Mouse (Mus musculus) CH12.LX (cell line): Measurements from ENCODE around the gene Gab3. TPM values are rescaled to one million over a fixed set of nuclear protein-coding genes. Genes with fewer than 3 reads are reported as not detected.

Experiments used
- DNase-seq: peaks from one replicate; pipeline ENCODE4 v3.0.0-alpha.2; 2013; ENCODE audit errors: extremely low read depth
- H3K27ac ChIP-seq: 2 replicates; pipeline ENCODE4 v1.5.1; 2012; ENCODE audit warnings: low read depth, mild to moderate bottlenecking, control low read depth, moderate library complexity; ENCODE audit not compliant: insufficient read depth
- H3K27me3 ChIP-seq: replicated peaks from 2 replicates; pipeline ENCODE3; 2012; ENCODE audit warnings: inconsistent platforms
- H3K36me3 ChIP-seq, 2 experiments: replicated peaks in 1 of 2; 2 replicates each; pipeline versions ENCODE3 to v1.6.1; 2012; ENCODE audit warnings: inconsistent platforms in 1 of 2, low read length in 1 of 2, mild to moderate bottlenecking in 1 of 2, mixed read lengths in 1 of 2, moderate library complexity in 1 of 2; ENCODE audit not compliant: control insufficient read depth in 1 of 2, insufficient read depth in 1 of 2
- H3K4me1 ChIP-seq, 2 experiments: 2 replicates each; pipeline ENCODE4 v1.6.1; 2012; ENCODE audit warnings: inconsistent platforms in 1 of 2, moderate library complexity in 1 of 2; ENCODE audit not compliant: insufficient read depth in 2 of 2, control insufficient read depth in 1 of 2
- H3K4me2 ChIP-seq: 2 replicates; pipeline ENCODE4 v1.6.1; 2012; ENCODE audit warnings: low read depth, mild to moderate bottlenecking, control low read depth; ENCODE audit not compliant: poor library complexity, insufficient read depth, severe bottlenecking
- H3K4me3 ChIP-seq, 3 experiments: fragments of 150-350 bp in 1 of 3; sonication (generic) in 1 of 3; replicated peaks in 1 of 3; 2 replicates each; pipeline versions ENCODE3 to v1.5.1; 2011 to 2012; ENCODE audit warnings: low read depth in 2 of 3, low read length in 2 of 3, mild to moderate bottlenecking in 2 of 3, moderate library complexity in 2 of 3, control low read depth in 1 of 3, improper control_type of control experiment in 1 of 3, inconsistent platforms in 1 of 3, mixed read lengths in 1 of 3; ENCODE audit not compliant: poor library complexity in 1 of 3
- H3K79me2 ChIP-seq: replicated peaks from 2 replicates; pipeline ENCODE4 v1.6.1; 2012; ENCODE audit warnings: mild to moderate bottlenecking, moderate library complexity; ENCODE audit not compliant: control insufficient read depth, poor library complexity, insufficient read depth, severe bottlenecking; ENCODE audit errors: extremely low read depth
- H3K9ac ChIP-seq: 2 replicates; pipeline ENCODE4 v1.6.1; 2012; ENCODE audit warnings: low read depth, mild to moderate bottlenecking, control low read depth, moderate library complexity; ENCODE audit not compliant: insufficient read depth
- H3K9me3 ChIP-seq: replicated peaks from 2 replicates; pipeline ENCODE3; 2012; ENCODE audit warnings: low read length, inconsistent platforms, mixed read lengths
- BHLHE40 ChIP-seq: IDR thresholded peaks from 2 replicates; pipeline ENCODE4 v1.6.1; 2011; ENCODE audit warnings: mild to moderate bottlenecking, low read depth, low read length, improper control_type of control experiment
- CHD1 ChIP-seq: IDR thresholded peaks from 2 replicates; pipeline ENCODE4 v1.6.1; 2012; ENCODE audit warnings: low read depth, low read length, improper control_type of control experiment, inconsistent platforms
- CHD2 ChIP-seq: IDR thresholded peaks from 2 replicates; pipeline ENCODE4 v1.6.1; 2011; ENCODE audit warnings: low read length, improper control_type of control experiment
- CTCF ChIP-seq, 2 experiments: IDR thresholded peaks in 1 of 2; conservative IDR thresholded peaks in 1 of 2; 2 replicates each; pipeline ENCODE4 v1.5.1; 2011 to 2012; ENCODE audit warnings: low read depth in 2 of 2, low read length in 2 of 2, improper control_type of control experiment in 1 of 2, inconsistent platforms in 1 of 2, mild to moderate bottlenecking in 1 of 2, moderate library complexity in 1 of 2
- E2F4 ChIP-seq: IDR thresholded peaks from 2 replicates; pipeline ENCODE4 v1.6.1; 2011; ENCODE audit warnings: low read depth, low read length, improper control_type of control experiment; ENCODE audit not compliant: insufficient replicate concordance
- ELF1 ChIP-seq: IDR thresholded peaks from 2 replicates; pipeline ENCODE4 v1.6.1; 2014; ENCODE audit warnings: low read depth, mild to moderate bottlenecking, inconsistent platforms, low read length, improper control_type of control experiment
- ETS1 ChIP-seq: conservative IDR thresholded peaks from 2 replicates; pipeline ENCODE4 v1.6.1; 2012; ENCODE audit warnings: low read depth, mild to moderate bottlenecking, inconsistent platforms, low read length, improper control_type of control experiment, moderate library complexity
- MAZ ChIP-seq: IDR thresholded peaks from 2 replicates; pipeline ENCODE4 v1.6.1; 2012; ENCODE audit warnings: low read depth, mild to moderate bottlenecking, inconsistent platforms, low read length, improper control_type of control experiment, moderate library complexity
- MEF2A ChIP-seq: IDR thresholded peaks from 2 replicates; pipeline ENCODE4 v1.6.1; 2014; ENCODE audit warnings: low read depth, mild to moderate bottlenecking, inconsistent platforms, low read length, improper control_type of control experiment, borderline replicate concordance
- PAX5 ChIP-seq: IDR thresholded peaks from 2 replicates; pipeline ENCODE4 v1.6.1; 2012; ENCODE audit warnings: low read length, inconsistent platforms, mixed read lengths
- POLR2AphosphoS2 ChIP-seq: IDR thresholded peaks from 2 replicates; pipeline ENCODE4 v1.6.1; 2011; ENCODE audit warnings: low read depth, low read length, improper control_type of control experiment
- RAD21 ChIP-seq: IDR thresholded peaks from 2 replicates; pipeline ENCODE4 v1.6.1; 2011; ENCODE audit warnings: low read depth, mild to moderate bottlenecking, low read length, improper control_type of control experiment, moderate library complexity
- RCOR1 ChIP-seq: conservative IDR thresholded peaks from 2 replicates; pipeline ENCODE4 v1.6.1; 2012; ENCODE audit warnings: low read depth, mild to moderate bottlenecking, inconsistent platforms, low read length, improper control_type of control experiment
- SIN3A ChIP-seq: IDR thresholded peaks from 2 replicates; pipeline ENCODE4 v1.6.1; 2012; ENCODE audit warnings: low read length, improper control_type of control experiment, inconsistent platforms
- TCF12 ChIP-seq: IDR thresholded peaks from 2 replicates; pipeline ENCODE4 v1.6.1; 2014; ENCODE audit warnings: low read depth, mild to moderate bottlenecking, inconsistent platforms, low read length, improper control_type of control experiment
- UBTF ChIP-seq: IDR thresholded peaks from 2 replicates; pipeline ENCODE4 v1.6.1; 2012; ENCODE audit warnings: low read depth, mild to moderate bottlenecking, inconsistent platforms, low read length, improper control_type of control experiment, moderate library complexity
- ZMIZ1 ChIP-seq: IDR thresholded peaks from 2 replicates; pipeline ENCODE4 v1.6.1; 2012; ENCODE audit warnings: low read depth, mild to moderate bottlenecking, inconsistent platforms, low read length, improper control_type of control experiment
- ZNF384 ChIP-seq: IDR thresholded peaks from 2 replicates; pipeline ENCODE4 v1.6.1; 2012; ENCODE audit warnings: low read depth, low read length, improper control_type of control experiment, inconsistent platforms
- dilution Hi-C: fragments of 300-500 bp; cut with MboI; formaldehyde crosslinking; loops from 2 replicates; pipeline ENCODE4 v1.14.3; 2020; ENCODE audit warnings: low sequenced_read_pairs; ENCODE audit not compliant: extremely low pct_unique_long_range_greater_than_20kb, extremely low pct_ligation_motif_present
- in situ Hi-C: fragments of 300-500 bp; cut with MboI; formaldehyde crosslinking; loops from 3 replicates; pipeline ENCODE4 v1.14.3; 2019; ENCODE audit warnings: low sequenced_read_pairs, low pct_ligation_motif_present, low pct_unique_long_range_greater_than_20kb, mixed read lengths
- polyA plus RNA-seq: library from polyadenylated mRNA; unstranded; fragments of >175 nt; gene quantifications from 2 replicates; pipeline ENCODE4 v1.2.1, GENCODE M21; 2012; ENCODE audit warnings: low read depth; ENCODE audit not compliant: insufficient read length
- total RNA-seq, 2 experiments: library from RNA; depleted of rRNA; stranded (reverse); fragments of 300-350 nt in 1 of 2; fragments of >200 nt in 1 of 2; gene quantifications; 2 replicates each; pipeline ENCODE4 v1.2.3; 2012 to 2014

The Gab3 gene
- total and polyA plus RNA-seq, 3 experiments, result 0.21 to 0.64 (median 0.42) TPM

DNA sequence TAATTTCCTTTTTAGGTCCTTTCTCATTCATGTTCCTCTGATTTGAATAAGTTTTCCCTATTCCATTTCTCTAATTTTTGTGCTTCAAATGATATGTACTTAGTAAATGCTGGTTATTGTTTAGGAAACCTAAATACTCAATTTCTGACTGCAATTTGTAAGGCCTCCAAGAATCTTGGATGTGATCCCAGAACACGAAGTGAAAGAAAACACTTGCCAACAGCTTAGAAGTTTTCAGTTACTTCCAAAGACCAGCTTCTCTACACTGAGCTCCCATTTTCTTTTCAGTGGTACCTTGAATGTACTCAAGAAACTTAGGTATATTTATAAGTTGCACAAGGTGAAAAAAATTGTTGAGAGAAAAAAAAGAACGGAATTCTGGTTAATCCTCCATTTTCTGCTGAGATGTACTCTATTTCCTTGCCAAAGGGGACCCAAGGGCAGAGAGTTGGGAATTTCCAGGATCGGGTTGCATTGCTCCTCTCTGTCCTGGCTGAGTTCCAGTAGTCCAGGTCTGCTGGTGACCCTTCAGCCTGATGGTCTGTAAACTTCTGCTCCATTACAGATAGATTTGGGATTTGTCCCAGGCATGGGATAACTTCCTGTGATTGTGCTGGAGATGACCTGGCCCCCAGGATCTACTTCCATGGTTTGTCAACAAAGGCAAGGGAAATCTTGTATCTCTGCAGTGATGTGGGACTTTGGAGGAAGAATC is 38.2 kb downstream of the Gab3 start:
- Histone ChIP-seq H3K9ac (no peak overlapping the region), H3K4me2 (no peak overlapping the region), H3K27me3 (no peaks in the 10 kb centered on the region), H3K27ac (no peak overlapping the region), H3K79me2 (no peaks in the 10 kb centered on the region), H3K9me3 (no peaks in the 10 kb centered on the region), H3K36me3 (no peaks in the 10 kb centered on the region), H3K4me3 (no peak overlapping the region), H3K4me1 (no peaks in the 10 kb centered on the region)
- in situ Hi-C loops (no loop called here), dilution Hi-C loops (no loop called here)
- no peak for DNase-seq
- TF ChIP-seq ELF1, result no peak

DNA sequence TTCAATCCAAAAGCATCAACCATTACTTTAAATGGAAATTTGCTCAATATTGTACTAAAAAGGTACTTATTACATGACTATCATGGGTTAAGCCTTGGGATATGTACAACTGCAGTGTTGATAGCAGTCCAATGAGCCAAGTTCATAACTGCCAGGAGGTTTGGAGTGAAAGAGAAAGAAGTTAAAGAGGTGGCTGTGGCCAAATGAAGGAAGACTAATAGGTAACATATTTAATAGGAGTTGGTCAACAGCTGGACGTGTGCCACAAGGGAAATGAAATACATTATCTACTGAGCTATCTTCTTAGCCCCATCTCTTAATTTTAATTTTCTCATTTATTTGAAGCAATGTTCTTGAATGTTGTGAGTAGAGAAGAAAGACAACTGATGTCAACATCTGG is 39.3 kb downstream of the Gab3 start:
- DNase-seq, result no peak
- H3K9me3 ChIP-seq, result no peaks in the 10 kb centered on the region
- no peak overlapping the region for H3K9ac ChIP-seq
- no peaks in the 10 kb centered on the region for H3K36me3 ChIP-seq
- no peak overlapping the region for H3K4me2 ChIP-seq
- no peak for TF ChIP-seq MAZ
- TF ChIP-seq CHD1, result no peak
- no peak for TF ChIP-seq BHLHE40
- no peak for TF ChIP-seq ZNF384
- TF ChIP-seq MEF2A, result no peak
- TF ChIP-seq RAD21, result no peak
- TF ChIP-seq PAX5, result no peak
- no peak for TF ChIP-seq CTCF (conservative IDR thresholded peaks at IDR 0.05 in 1 of 2, IDR thresholded peaks at IDR 0.05 in 1 of 2; ENCODE audit: low read depth in 2 of 2, low read length in 2 of 2)
- no peak for TF ChIP-seq CHD2
- TF ChIP-seq ETS1, result no peak
- TF ChIP-seq SIN3A, result no peak
- no peak for TF ChIP-seq E2F4
- no peak for TF ChIP-seq POLR2AphosphoS2
- no peak for TF ChIP-seq UBTF
- TF ChIP-seq ZMIZ1, result no peak
- no peak for TF ChIP-seq TCF12
- TF ChIP-seq RCOR1, result no peak
- TF ChIP-seq, all 38 proteins: peak for 0
- Histone ChIP-seq H3K4me3 (no peak overlapping the region), H3K79me2 (no peaks in the 10 kb centered on the region), H3K4me1 (no peaks in the 10 kb centered on the region), H3K27me3 (no peaks in the 10 kb centered on the region), H3K27ac (no peak overlapping the region)
- in situ Hi-C loops (no loop called here), dilution Hi-C loops (no loop called here)
